Comparison of ENCODE assay signal across 8 mouse cellular contexts in the genomic region with DNA sequence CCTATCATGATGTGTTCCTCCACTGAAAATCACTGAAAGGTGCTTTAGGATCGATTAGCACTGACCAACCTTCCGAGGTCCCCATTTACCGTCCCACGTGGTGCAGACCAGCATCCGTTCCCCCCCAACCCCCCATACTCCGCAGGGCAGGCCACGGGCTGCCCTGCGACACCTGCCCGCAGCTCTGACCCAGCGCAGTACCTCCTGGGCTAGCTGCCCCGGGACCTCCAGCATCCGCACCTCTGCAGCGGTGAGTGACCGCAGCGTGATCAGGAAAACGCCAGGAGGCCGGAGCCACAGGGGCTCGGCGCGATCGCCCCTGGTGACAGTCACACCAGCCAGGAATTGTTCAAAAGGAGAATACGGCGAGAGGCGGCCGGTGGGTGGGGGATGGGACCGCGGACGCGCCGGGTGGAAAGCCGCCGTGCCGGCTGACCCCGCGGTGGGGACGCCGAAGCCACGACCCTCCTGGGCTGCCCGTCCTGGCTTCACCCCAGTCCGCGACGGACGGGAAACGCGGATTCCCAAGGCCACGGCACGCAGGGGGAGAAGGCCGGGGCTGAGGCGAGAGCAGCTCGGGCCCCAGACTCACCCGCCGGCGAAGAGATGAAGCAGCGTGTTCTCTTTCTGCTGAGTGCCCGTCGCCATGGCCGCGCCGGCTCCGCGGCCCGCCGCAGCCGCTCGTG. TPM values are rescaled to one million over a fixed set of nuclear protein-coding genes. Genes with fewer than 3 reads are reported as not detected.
DNase-seq lines count a peak whose midpoint lies in the region; ATAC-seq and TF ChIP-seq lines count a peak whose summit lies in the region.

No protein-coding gene starts in this region.

- ATAC-seq in G1E (ENCODE audit: extremely low read depth, insufficient number of reproducible peaks, low FRiP score, poor library complexity, severe bottlenecking) = no peak
- peak; percentile 72 for ATAC-seq in hindbrain, embryonic 13.5 days (ENCODE audit: low FRiP score)
- ATAC-seq in liver, postnatal 0 days = peak; percentile 33
- ATAC-seq in stomach, postnatal 0 days (ENCODE audit: low FRiP score, low TSS enrichment) = no peak

- intact Hi-C loops in left cerebral cortex, adult 2 months (cut with DNase I) = loop anchor here (1.0 kb wide), 1 partner anchor 19 kb away; no protein-coding TSS in a partner anchor

- peaks cover 3% of the 10 kb centered on the region; the same call in 1 of the 2 replicates for H3K27me3 ChIP-seq in G1E (ENCODE audit: insufficient read depth, low read length)
- H3K27me3 ChIP-seq in embryonic facial prominence, embryonic 10.5 days (replicated peaks; ENCODE audit: low read depth, poor library complexity, severe bottlenecking) = peaks cover 33% of the 10 kb centered on the region
- 0 out of 2 replicates have a peak, but pooled peaks cover 3% of the 10 kb centered on the region for H3K27me3 ChIP-seq in hindbrain, embryonic 13.5 days
- no peaks in the 10 kb centered on the region for H3K27me3 ChIP-seq in liver, postnatal 0 days (ENCODE audit: insufficient read depth, low read length)
- H3K27me3 ChIP-seq in stomach, postnatal 0 days (ENCODE audit: control insufficient read depth, insufficient read depth, low read length) = no peaks in the 10 kb centered on the region

- H3K9me3 ChIP-seq in G1E (replicated peaks) = no peaks in the 10 kb centered on the region
- no peaks in the 10 kb centered on the region for H3K9me3 ChIP-seq in embryonic facial prominence, embryonic 10.5 days
- no peaks in the 10 kb centered on the region for H3K9me3 ChIP-seq in hindbrain, embryonic 13.5 days
- no peaks in the 10 kb centered on the region for H3K9me3 ChIP-seq in liver, postnatal 0 days (ENCODE audit: low read length)
- H3K9me3 ChIP-seq in stomach, postnatal 0 days (ENCODE audit: control insufficient read depth, low read length) = no peaks in the 10 kb centered on the region

- peaks cover 5% of the 10 kb centered on the region; the same call in 1 of the 2 replicates for H3K4me1 ChIP-seq in G1E (ENCODE audit: insufficient read depth, low read depth, low read length)
- peaks cover 29% of the 10 kb centered on the region for H3K4me1 ChIP-seq in embryonic facial prominence, embryonic 10.5 days
- H3K4me1 ChIP-seq in hindbrain, embryonic 13.5 days (replicated peaks) = peaks cover 29% of the 10 kb centered on the region
- peaks cover 13% of the 10 kb centered on the region; the same call in 1 of the 2 replicates for H3K4me1 ChIP-seq in liver, postnatal 0 days (ENCODE audit: insufficient read depth)
- peaks cover 3% of the 10 kb centered on the region; the same call in 1 of the 2 replicates for H3K4me1 ChIP-seq in stomach, postnatal 0 days (replicated peaks; ENCODE audit: control insufficient read depth, insufficient read depth)

- WGBS in embryonic facial prominence, embryonic 10.5 days = under 1% methylated on average over 65 of the region's 65 CpGs
- WGBS in hindbrain, embryonic 13.5 days = under 1% methylated on average over 55 of the region's 65 CpGs
- under 1% methylated on average over 51 of the region's 65 CpGs for WGBS in liver, postnatal 0 days (ENCODE audit: insufficient replicate concordance)
- WGBS in stomach, postnatal 0 days = under 1% methylated on average over 45 of the region's 65 CpGs

- peak; percentile 45 to 46 for DNase-seq in left cerebral cortex, adult 2 months (ENCODE audit: extremely low spot score in 1 of 2, low spot score in 2 of 2)
- DNase-seq in left cerebral cortex, adult 9 months (ENCODE audit: low spot score in 2 of 2) = no peak
- DNase-seq in G1E (ENCODE audit: low spot score) = no peak
- no peak for DNase-seq in embryonic facial prominence, embryonic 10.5 days (ENCODE audit: low spot score)
- peak; percentile 60 for DNase-seq in liver, postnatal 0 days
- no peak for DNase-seq in stomach, postnatal 0 days (ENCODE audit: low spot score)
- no peak for DNase-seq in layer of hippocampus, adult 11-12 months (ENCODE audit: low spot score)

- peak overlapping the region; percentile 91 for H3K27ac ChIP-seq in left cerebral cortex, adult 2 months
- peak overlapping the region; percentile 85 for H3K27ac ChIP-seq in embryonic facial prominence, embryonic 10.5 days (replicated peaks)
- H3K27ac ChIP-seq in hindbrain, embryonic 13.5 days = peak overlapping the region; percentile 93
- peak overlapping the region; percentile 94 for H3K27ac ChIP-seq in liver, postnatal 0 days (ENCODE audit: low read depth)
- peak overlapping the region; percentile 87 for H3K27ac ChIP-seq in stomach, postnatal 0 days (replicated peaks)

- H3K4me3 ChIP-seq in left cerebral cortex, adult 2 months = peak overlapping the region; percentile 90
- H3K4me3 ChIP-seq in G1E (ENCODE audit: low read depth, low read length) = peak overlapping the region; percentile 78
- H3K4me3 ChIP-seq in embryonic facial prominence, embryonic 10.5 days = peak overlapping the region; percentile 72
- H3K4me3 ChIP-seq in hindbrain, embryonic 13.5 days = peak overlapping the region; percentile 79
- peak overlapping the region; percentile 77 for H3K4me3 ChIP-seq in liver, postnatal 0 days (ENCODE audit: low read depth, low read length)
- H3K4me3 ChIP-seq in stomach, postnatal 0 days (ENCODE audit: low read depth, low read length) = peak overlapping the region; percentile 72

- peak overlapping the region; percentile 92 for H3K9ac ChIP-seq in hindbrain, embryonic 13.5 days
- H3K9ac ChIP-seq in liver, postnatal 0 days (replicated peaks) = peak overlapping the region; percentile 96
- peak overlapping the region; percentile 83 for H3K9ac ChIP-seq in stomach, postnatal 0 days (ENCODE audit: low read length)

- peaks cover 5% of the 10 kb centered on the region for H3K36me3 ChIP-seq in G1E (replicated peaks)
- H3K36me3 ChIP-seq in embryonic facial prominence, embryonic 10.5 days (replicated peaks) = peaks cover 3% of the 10 kb centered on the region; the same call in 1 of the 2 replicates
- no peaks in the 10 kb centered on the region for H3K36me3 ChIP-seq in hindbrain, embryonic 13.5 days
- no peaks in the 10 kb centered on the region for H3K36me3 ChIP-seq in liver, postnatal 0 days (replicated peaks; ENCODE audit: insufficient read depth, low read length)
- H3K36me3 ChIP-seq in stomach, postnatal 0 days (ENCODE audit: control insufficient read depth, insufficient read depth, low read length) = no peaks in the 10 kb centered on the region

- peak overlapping the region; percentile 99 for H3K4me2 ChIP-seq in hindbrain, embryonic 13.5 days
- H3K4me2 ChIP-seq in liver, postnatal 0 days (ENCODE audit: low read depth, low read length) = peak overlapping the region; percentile 97
- H3K4me2 ChIP-seq in stomach, postnatal 0 days (replicated peaks; ENCODE audit: low read depth) = peak overlapping the region; percentile 99

- TF ChIP-seq CTCF in left cerebral cortex, adult 2 months (IDR thresholded peaks at IDR 0.05) = no peak
- TF ChIP-seq CTCF in G1E (IDR thresholded peaks at IDR 0.05; ENCODE audit: low read depth, low read length) = no peak
- TF ChIP-seq CTCF in liver, postnatal 0 days (IDR thresholded peaks at IDR 0.05; ENCODE audit: low read depth) = no peak
- TF ChIP-seq CTCF in stomach, postnatal 0 days (IDR thresholded peaks at IDR 0.05; ENCODE audit: low read depth) = no peak

- no peak for TF ChIP-seq EP300 in liver, postnatal 0 days (IDR thresholded peaks at IDR 0.05; ENCODE audit: low read depth)
- no peak for TF ChIP-seq EP300 in stomach, postnatal 0 days (optimal IDR thresholded peaks at IDR 0.05)

RNA-seq across cellular contexts. Expression of a gene that starts 0.5 kb away (rescaled TPM):
- total RNA-seq in left cerebral cortex, adult 2 months (2021) = 10 to 100 TPM; 25.9 to 30.2 TPM
- total RNA-seq in G1E (2014; fragmentation: Nextera tagmentation) (2.3 and 6.3 TPM in 2 replicates), G1E (2017) (4.6 and 4.9 TPM in 2 replicates)
- polyA plus RNA-seq in G1E (2012) = 3.7 and 4.4 TPM in 2 replicates
- polyA plus RNA-seq in embryonic facial prominence, embryonic 10.5 days (2016; fragmentation: Nextera tagmentation; extraction: Ambion mirVana) = 17.6 and 18.7 TPM in 2 replicates
- polyA plus RNA-seq in hindbrain, embryonic 13.5 days (2015; fragmentation: Nextera tagmentation; extraction: Ambion mirVana) = 27.6 and 28.3 TPM in 2 replicates
- 52.2 and 53.2 TPM in 2 replicates for polyA plus RNA-seq in liver, postnatal 0 days (2015; fragmentation: Nextera tagmentation; extraction: Ambion mirVana)
- 21.7 and 22.4 TPM in 2 replicates for polyA plus RNA-seq in stomach, postnatal 0 days (2015; fragmentation: Nextera tagmentation; extraction: Ambion mirVana)

RNA-seq across cellular contexts. Expression of a gene that starts 35.7 kb away (rescaled TPM):
- total RNA-seq in left cerebral cortex, adult 2 months (2021) = 10 to 100 TPM; 63.3 to 67.9 TPM
- total RNA-seq in G1E (2014; fragmentation: Nextera tagmentation) (13.1 and 13.8 TPM in 2 replicates), G1E (2017) (3.0 and 3.1 TPM in 2 replicates)
- 34.2 and 35.9 TPM in 2 replicates for polyA plus RNA-seq in G1E (2012)
- 46.5 and 46.7 TPM in 2 replicates for polyA plus RNA-seq in embryonic facial prominence, embryonic 10.5 days (2016; fragmentation: Nextera tagmentation; extraction: Ambion mirVana)
- 36.3 and 41.2 TPM in 2 replicates for polyA plus RNA-seq in hindbrain, embryonic 13.5 days (2015; fragmentation: Nextera tagmentation; extraction: Ambion mirVana)
- polyA plus RNA-seq in liver, postnatal 0 days (2015; fragmentation: Nextera tagmentation; extraction: Ambion mirVana) = 5.1 and 5.8 TPM in 2 replicates
- polyA plus RNA-seq in stomach, postnatal 0 days (2015; fragmentation: Nextera tagmentation; extraction: Ambion mirVana) = 7.5 and 8.6 TPM in 2 replicates

Comparison
In these comparisons a context has a peak if more than half of its experiments do, and no peak if none do; other contexts are left out.
1. DNase-seq: peak in left cerebral cortex, adult 2 months (2 of 2) and liver, postnatal 0 days (single experiment); none in left cerebral cortex, adult 9 months (0 of 2), G1E (single experiment), embryonic facial prominence, embryonic 10.5 days (single experiment), stomach, postnatal 0 days (single experiment) and layer of hippocampus, adult 11-12 months (single experiment).
2. ATAC-seq: peak in hindbrain, embryonic 13.5 days (single experiment) and liver, postnatal 0 days (single experiment); none in G1E (single experiment) and stomach, postnatal 0 days (single experiment).
3. Peak in every context shown above with its lines, with median percentiles within 50 percentile points of each other: H3K27ac ChIP-seq, H3K4me3 ChIP-seq, H3K4me2 ChIP-seq and H3K9ac ChIP-seq.